Mouse (Mus musculus): ENCODE results near the gene AI481877. TPM values are rescaled to one million over a fixed set of nuclear protein-coding genes. Genes with fewer than 3 reads are reported as not detected.

The AI481877 gene
- total RNA-seq (2023): not detected

DNA sequence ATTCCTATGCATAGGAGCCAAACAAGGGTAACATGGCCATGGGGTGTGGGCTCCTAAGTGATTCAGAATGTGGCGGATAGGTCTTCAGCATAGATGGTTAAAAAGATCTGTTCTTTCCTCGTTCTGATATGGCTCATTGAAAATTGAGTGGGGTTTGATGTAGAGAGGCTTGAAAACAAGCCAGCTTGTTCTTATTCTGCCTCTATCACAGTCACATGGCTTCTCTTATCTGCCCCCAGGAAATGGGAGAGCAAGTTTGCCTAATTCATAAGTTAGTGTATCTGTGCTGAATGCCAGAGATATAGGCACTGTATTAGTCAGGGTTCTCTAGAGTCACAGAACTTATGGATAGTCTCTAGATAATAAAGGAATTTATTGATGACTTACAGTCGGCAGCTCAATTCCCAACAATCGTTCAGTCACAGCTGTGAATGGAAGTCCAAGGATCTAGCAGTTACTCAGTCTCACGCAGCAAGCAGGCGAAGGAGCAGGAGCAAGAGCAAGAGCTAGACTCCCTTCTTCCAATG is at the start of gene AI481877:
Gene AI481877, minus strand, starts transcription at position 477 of the 527 bp plus-strand sequence.

DNA sequence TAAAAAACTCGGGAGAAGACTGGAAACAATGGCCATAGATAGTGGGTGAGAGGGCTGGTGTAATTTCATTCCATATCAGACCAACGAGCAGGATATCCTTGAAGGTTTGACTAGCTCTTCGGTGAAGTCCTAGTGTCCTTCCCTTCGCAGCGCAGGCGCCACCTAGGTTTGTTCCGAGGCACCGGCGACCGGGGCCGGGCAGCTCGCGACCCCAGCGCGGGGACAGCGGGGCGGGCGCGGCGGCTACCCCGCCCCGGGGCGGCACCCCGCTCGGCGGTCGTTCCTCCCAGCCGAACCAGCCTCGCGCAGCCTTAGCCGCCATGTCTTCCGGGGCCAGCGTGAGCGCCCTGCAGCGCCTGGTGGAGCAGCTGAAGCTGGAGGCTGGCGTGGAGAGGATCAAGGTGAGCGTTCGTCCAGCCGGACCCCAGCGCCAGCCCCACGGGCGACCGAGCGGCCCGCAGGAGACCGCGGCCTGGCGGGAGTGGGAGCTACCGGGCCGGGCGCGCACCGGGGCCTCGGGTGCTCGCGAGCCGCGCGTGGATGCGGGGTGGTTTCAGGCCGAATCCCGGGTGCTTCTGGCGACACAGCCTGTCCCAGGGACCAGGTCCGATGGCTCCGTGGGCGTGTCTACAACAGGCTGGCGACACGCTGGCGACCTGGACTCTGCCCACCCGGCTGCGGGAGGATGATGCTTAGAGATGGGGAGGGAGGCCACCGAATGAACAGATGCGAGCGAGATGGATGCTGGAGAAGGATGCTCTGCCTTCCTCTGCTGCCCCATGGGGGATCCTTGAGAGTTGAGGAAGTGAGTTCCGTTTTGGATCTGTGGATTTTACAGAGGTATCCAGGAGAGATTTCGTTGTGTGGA is 103.6 kb downstream of the AI481877 start, which contains the start of gene Gng10:
Gene Gng10, plus strand, starts transcription at position 171 of the 868 bp plus-strand sequence.

DNA sequence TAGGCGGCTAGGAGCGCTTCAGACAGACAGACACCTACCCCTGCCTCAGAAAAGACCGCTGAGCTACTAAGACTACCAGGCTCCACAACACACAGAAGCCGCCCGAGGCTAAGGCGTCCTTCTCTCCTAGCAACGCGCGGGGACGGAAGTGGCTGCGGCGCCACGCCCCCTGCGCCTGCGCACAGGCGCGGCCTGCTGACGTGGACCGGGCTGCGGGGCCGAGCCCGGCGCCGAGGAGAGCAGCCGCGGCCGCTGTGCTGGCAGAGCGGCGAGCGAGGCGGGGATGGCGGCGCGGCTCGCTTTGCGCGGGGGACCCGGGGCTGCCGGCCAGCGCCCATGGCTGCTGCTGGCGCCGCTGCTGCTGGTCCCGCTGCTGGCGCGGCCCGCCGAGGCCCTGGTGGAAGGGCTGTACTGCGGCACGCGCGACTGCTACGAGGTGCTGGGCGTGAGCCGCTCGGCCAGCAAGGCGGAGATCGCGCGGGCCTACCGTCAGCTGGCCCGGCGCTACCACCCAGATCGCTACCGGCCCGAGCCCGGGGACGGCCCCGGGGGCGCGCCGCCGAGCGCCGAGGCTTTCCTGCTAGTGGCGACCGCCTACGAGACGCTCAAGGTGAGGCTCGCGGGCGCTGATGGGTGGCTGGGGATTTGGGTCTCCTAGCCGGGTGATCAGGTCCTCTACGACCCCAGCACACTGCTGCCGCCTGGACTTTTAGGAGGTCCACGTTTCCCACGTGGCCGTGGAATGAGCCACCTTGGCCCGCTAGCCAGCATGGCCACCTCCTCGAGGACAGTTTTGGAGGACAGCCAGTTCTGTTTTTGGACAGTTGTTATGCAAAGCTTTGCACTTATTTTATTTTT is 135.6 kb downstream of the AI481877 start, which contains the start of gene Gm20503:
Gene Gm20503, plus strand, starts transcription at position 263 of the 858 bp plus-strand sequence.

DNA sequence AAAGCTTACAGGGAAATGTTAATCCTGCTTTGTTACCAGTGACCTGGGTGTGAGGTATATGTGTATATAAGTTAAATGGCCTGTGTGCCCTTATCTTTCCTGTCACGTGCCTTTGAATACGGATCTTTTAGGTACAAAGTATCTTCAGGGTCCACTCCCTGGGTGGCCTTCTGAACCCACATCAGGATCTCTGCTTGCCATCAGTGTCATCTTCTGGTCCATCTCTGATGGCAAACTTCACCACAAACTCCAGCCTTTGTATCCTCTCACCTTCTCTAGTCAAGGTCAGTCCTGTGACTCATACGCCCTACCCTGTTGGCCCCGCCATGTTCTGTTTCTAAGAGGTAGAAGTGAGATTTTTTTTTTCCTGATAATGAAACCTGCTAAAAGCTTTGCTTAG is 144.0 kb downstream of the AI481877 start, which contains the start of gene Dnajc25:
Gene Dnajc25, plus strand, starts transcription at position 301 of the 400 bp plus-strand sequence.

Other genes with a start within 250 kb of the AI481877 start
- 10 to 100 TPM; 74.9 to 95.6 TPM for gene Ecpas, start 226.2 kb downstream of the AI481877 start, total RNA-seq (2023)
- gene Zkscan16, start 195.4 kb downstream of the AI481877 start, total RNA-seq (2023): not detected
- gene Ptgr1, start 151.9 kb downstream of the AI481877 start, total RNA-seq (2023): 10 to 100 TPM; 22.0 to 23.0 TPM
- 1 to 10 TPM; 5.8 to 7.1 TPM for gene Dnajc25, start 143.9 kb downstream of the AI481877 start, total RNA-seq (2023)
- 1 to 10 TPM; 2.1 to 2.3 TPM for gene Gm20503, start 135.8 kb downstream of the AI481877 start, total RNA-seq (2023)
- gene Gng10, start 103.9 kb downstream of the AI481877 start, total RNA-seq (2023): 10 to 100 TPM; 83.1 to 98.3 TPM
- gene Ugcg, start 50.3 kb upstream of the AI481877 start, total RNA-seq (2023): 10 to 100 TPM; 30.1 to 32.1 TPM